Mouse (Mus musculus) fat pad, adult 2 months (tissue): ENCODE data around the gene Taf4.

Experiments used
- DNase-seq: peaks from one replicate; pipeline ENCODE4 v3.0.0-alpha.2; 2011; ENCODE audit warnings: low read depth, low spot score; ENCODE audit errors: extremely low read depth

Gene Taf4

GRCm38 (mm10) chr2:179984830-179985229 is 8.4 kb upstream of the Taf4 start:
- no peak for DNase-seq

GRCm38 (mm10) chr2:179982715-179983114 is 6.3 kb upstream of the Taf4 start:
- no peak for DNase-seq

DNA sequence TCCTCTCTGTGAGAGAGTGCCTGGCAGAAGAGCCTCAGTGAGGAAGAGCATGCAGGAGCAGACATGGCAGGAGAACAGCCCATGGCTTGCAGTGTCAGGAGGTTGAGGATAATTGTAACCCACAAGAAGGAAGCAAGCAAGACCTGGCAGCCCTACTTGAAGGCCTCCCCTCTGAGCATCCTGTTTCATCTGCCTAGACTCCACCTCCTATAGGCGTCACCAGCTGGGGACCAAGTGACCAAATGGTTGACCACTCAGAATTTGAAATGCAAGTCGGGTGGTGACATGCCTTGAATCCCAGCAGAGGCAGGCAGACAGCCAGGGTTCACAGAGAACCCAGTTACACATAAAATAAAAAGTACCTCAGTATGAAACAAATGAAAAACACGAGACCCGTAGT is 4.2 kb upstream of the Taf4 start:
- DNase-seq = no peak

- DNase-seq = peak; percentile 76
These were observed 3.4 kb upstream of the Taf4 start for GRCm38 (mm10) chr2:179979836-179980235.

- no peak for DNase-seq
These were observed 1.8 kb upstream of the Taf4 start for GRCm38 (mm10) chr2:179978250-179978649.

DNA sequence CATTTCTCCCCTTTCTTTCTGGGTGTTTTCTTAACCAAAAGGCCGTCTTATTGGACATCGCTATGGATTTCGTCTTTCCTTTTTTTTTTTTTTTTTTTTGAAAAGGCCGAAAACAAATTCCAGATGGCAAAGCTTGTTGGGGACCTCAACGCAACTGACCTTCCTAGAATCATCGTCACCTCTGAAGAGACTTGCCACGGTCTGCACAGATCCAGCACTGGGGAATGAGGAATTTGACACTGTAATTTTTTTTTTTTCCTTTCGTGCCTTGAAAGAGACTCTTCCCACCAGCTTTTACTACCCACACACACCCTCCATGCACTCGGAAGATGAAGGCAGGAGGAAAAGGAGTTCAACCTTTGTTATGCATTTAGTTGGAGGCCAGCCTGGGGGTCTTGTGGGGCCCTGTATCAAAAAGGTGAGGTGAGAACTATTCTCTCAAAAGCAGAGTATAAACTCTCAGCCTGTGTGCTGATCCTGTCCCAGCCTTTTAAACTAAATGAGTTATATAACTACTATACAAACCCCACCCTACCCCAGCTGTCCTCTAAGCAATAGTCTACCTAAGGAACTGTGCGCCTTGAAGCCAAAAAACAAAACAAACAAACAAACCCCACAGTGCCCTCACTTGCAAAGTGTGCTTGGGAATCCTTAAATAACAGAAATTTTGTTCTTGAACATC is 1.0 kb upstream of the Taf4 start:
- DNase-seq = no peak

- no peak for DNase-seq
These were observed 185 bp downstream of the Taf4 start for GRCm38 (mm10) chr2:179976295-179976627.

GRCm38 (mm10) chr2:179975851-179976250 is 595 bp downstream of the Taf4 start:
- no peak for DNase-seq

DNA sequence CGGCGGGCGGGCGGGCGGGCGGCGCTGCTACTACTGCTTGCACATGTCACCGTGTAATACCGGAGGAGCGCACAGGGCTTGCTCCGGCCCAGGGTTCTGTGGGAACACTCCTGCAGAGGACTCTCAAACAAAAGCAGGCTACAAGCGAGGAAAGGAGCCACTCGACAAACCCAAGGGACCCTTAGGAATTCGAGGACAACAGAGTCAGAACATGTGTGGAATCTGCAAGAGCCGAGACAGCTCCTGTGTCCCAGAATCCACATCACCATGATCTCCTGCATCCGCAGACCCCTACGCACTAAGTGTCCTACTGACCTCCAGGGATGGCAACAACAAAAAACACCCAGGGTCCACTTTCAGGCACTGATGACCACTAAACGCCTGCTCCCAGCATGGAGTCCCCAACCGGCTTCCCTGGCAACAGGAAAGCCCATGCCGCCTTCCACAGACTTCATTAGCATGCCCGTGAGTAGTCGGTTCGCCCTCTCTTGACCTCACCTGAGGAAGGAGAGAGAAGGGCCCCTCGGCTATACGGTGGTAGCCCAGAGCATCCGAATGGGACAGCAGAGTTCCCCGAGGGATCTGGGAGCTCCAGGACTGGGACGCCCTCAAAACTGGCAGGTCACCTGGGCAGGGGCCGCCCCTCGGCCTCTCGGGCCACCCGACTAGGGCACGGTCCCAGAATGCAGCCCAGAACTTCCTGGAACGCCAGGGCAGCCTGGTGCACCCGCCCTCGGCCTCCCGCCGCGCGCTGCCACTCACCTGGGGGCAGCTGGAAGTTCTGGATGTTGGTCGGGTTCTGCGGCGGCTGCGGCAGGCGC is 1.6 kb downstream of the Taf4 start:
- no peak for DNase-seq

GRCm38 (mm10) chr2:179973871-179974628 is 2.4 kb downstream of the Taf4 start:
- DNase-seq = no peak

GRCm38 (mm10) chr2:179972406-179972805 is 4.0 kb downstream of the Taf4 start:
- DNase-seq = no peak

DNA sequence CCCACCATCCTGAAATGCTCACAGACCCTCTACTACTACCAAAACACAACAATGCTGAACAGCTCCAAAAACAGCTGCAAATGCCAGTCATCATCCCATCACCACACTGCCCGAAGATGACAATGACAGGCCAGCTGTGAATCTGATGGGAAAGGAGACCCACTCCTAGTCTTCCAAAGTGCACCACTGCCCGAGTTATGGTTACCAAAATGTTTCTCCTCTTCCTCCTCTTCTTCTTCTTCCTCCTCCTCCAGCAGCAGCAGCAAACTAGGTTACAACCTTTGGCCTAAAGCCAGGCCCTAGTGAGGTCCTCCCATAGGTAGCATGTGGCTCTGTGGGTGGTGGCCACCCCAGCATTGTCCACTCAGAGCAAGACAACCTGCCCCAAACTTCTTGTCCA is 4.6 kb downstream of the Taf4 start:
- DNase-seq = no peak

DNA sequence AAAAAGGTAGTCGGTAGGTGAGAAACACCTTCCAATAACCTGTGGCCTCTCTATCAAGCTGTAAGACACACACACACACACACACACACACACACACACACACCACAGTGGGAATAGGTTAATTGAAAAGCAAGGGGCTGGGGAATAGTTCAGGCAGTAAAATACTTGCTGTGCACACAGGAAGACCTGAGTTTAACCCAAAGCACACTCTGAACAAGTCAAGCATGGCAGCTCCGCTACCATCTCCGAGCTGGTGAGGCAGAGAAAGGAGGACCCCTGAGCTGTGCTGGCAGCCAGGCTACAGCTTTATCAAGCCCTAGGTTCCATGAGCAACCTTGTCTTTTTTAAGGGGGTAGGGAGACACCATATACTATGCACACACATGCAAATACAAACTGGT is 7.3 kb downstream of the Taf4 start:
- DNase-seq = no peak

- DNase-seq = no peak
These were observed 8.8 kb downstream of the Taf4 start for GRCm38 (mm10) chr2:179967633-179968032.

- DNase-seq = no peak
These were observed 15.0 kb downstream of the Taf4 start for GRCm38 (mm10) chr2:179961420-179961819.

- DNase-seq = no peak
These were observed 16.1 kb downstream of the Taf4 start for GRCm38 (mm10) chr2:179960327-179960726.

DNA sequence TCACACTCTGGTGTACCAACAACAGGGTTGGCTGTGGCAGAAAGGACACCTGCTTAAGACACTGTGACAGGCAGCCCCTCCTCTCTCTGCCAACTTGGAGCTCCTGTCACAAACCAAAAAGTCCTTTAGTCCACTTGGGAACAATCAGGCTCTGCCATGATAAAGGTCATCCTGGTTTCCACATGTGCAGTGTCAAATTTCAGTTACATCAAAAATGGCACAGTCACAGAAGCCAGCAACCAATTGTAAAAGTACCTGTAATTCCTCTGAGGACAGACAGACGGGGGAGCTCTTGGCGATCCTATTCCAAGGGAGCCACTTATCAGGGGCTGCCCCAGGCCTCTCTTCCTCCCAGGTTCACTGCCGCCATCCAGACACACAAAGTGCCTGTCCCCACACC is 17.1 kb downstream of the Taf4 start:
- no peak for DNase-seq

GRCm38 (mm10) chr2:179951542-179952524 is 24.6 kb downstream of the Taf4 start:
- no peak for DNase-seq

- DNase-seq = no peak
These were observed 27.6 kb downstream of the Taf4 start for GRCm38 (mm10) chr2:179948820-179949219.

GRCm38 (mm10) chr2:179947607-179948006 is 28.8 kb downstream of the Taf4 start:
- no peak for DNase-seq

DNA sequence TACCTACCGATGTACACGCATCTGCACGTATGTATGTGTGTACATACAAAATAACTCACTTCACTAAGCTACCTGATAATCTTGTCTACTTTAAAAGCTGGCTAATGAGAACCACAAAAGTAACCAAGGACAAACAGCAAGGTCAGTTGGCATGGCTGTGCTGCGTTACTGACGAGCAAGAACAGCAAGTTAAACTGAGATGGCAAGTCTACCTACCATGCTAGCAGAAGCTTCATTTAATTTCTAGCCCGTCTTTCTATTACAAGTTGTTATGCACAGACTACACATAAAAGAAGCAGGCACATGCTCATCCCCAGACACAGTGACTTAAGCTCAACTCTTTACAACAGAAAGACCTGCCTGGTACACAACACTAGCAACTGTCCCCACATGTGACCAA is 29.9 kb downstream of the Taf4 start:
- no peak for DNase-seq
